8 mouse cellular contexts compared by ENCODE assay signal in the genomic region with DNA sequence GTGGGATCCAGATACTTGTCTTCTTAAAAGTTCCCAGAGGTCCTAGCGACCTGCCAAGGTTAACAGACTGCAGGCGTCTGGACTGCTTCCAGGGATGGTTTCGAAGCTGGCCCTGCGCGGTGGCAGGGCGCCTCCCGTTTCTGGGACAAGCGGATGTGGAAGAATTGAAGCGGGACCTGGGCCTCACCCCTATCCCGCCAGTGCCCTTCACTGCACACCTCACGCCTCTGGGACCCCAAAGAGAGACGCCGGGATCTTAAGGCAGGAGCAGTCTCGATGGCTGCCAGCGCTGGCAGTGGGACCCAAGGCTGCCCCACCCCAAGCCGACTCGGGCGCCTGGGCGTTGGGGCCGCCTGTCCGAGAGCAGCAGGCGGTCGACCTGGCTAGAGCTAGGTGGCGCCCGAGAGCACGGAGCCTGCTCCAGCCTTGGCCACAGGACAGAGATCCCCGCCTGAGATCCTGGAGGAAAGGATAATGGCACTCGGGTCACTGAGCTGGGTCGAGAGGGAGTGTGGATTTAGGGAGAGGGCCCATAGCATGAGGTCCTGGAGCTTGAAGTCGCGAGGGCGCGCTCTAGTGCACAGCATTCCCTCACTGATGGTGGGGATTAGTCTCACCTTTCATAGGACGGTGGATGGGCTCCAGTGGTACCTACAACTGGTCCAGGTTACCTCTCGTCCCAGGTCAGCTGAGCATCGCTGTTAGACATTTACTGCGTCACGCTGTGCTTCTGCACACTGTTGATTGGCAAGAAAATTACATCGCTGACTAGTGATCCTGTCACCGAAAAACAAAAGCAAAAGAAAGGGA. TPM values are rescaled to one million over a fixed set of nuclear protein-coding genes. Genes with fewer than 3 reads are reported as not detected.
DNase-seq lines count a peak whose midpoint lies in the region.

No protein-coding gene starts in this region.

- 9% methylated on average over 40 of the region's 40 CpGs for WGBS in hindbrain, embryonic 10.5 days

- peaks cover 15% of the 10 kb centered on the region; the same call in 1 of the 2 replicates for H3K27me3 ChIP-seq in hindbrain, embryonic 10.5 days (ENCODE audit: insufficient read depth, poor library complexity, severe bottlenecking)

- peak overlapping the region; percentile 49 for H3K4me3 ChIP-seq in hindbrain, embryonic 10.5 days

- H3K9me3 ChIP-seq in hindbrain, embryonic 10.5 days, result no peaks in the 10 kb centered on the region

- no peaks in the 10 kb centered on the region for H3K36me3 ChIP-seq in hindbrain, embryonic 10.5 days

- peak overlapping the region; percentile 75 for H3K27ac ChIP-seq in hindbrain, embryonic 10.5 days

- H3K4me1 ChIP-seq in hindbrain, embryonic 10.5 days (replicated peaks), result peaks cover 8% of the 10 kb centered on the region; the same call in 1 of the 2 replicates

- peak; percentile 91 for DNase-seq in MN1 (ENCODE audit: low spot score)
- DNase-seq in cerebellum, adult 8-10 months, result peak; percentile 82
- peak; percentile 72 for DNase-seq in forelimb bud, embryonic 11.5 days (ENCODE audit: low read depth, low spot score)
- DNase-seq in hindbrain, embryonic 10.5 days (ENCODE audit: low spot score), result peak; percentile 83
- peak; percentile 73 to 83 for DNase-seq in layer of hippocampus, postnatal 10 days (ENCODE audit: low spot score in 2 of 2)
- DNase-seq in lung, postnatal 14 days, result peak; percentile 91
- DNase-seq in retina, adult 2 months (ENCODE audit: low read depth, low spot score), result peak; percentile 32
- DNase-seq in thymus, postnatal 36 days, result peak; percentile 60 to 65

RNA-seq across cellular contexts. Expression of a gene that starts 54.3 kb away (rescaled TPM):
- polyA plus RNA-seq in hindbrain, embryonic 10.5 days (2016; fragmentation: Nextera tagmentation; extraction: Ambion mirVana), result 28.3 and 29.6 TPM in 2 replicates
- total RNA-seq in layer of hippocampus, postnatal 10 days (2021), result 10 to 100 TPM; 71.6 to 81.9 TPM

Comparison
In these comparisons a context has a peak if more than half of its experiments do, and no peak if none do; other contexts are left out.
1. Peak in every context shown above with its lines: DNase-seq, H3K4me3 ChIP-seq and H3K27ac ChIP-seq.
2. DNase-seq: peak in every context shown above with its lines; median percentile 91 in MN1; 91 in lung, postnatal 14 days; 83 in hindbrain, embryonic 10.5 days; 82 in cerebellum, adult 8-10 months; 78 in layer of hippocampus, postnatal 10 days; 72 in forelimb bud, embryonic 11.5 days; 62 in thymus, postnatal 36 days; 32 in retina, adult 2 months.